Mouse (Mus musculus) CH12.LX (cell line): ENCODE results near the gene Clint1.

ENCODE experiments used
- CTCF ChIP-seq, 2 experiments: IDR thresholded peaks in 1 of 2; conservative IDR thresholded peaks in 1 of 2; 2 replicates each; pipeline ENCODE4 v1.5.1; 2011 to 2012; ENCODE audit warnings: low read depth in 2 of 2, low read length in 2 of 2, improper control_type of control experiment in 1 of 2, inconsistent platforms in 1 of 2, mild to moderate bottlenecking in 1 of 2, moderate library complexity in 1 of 2
- E2F4 ChIP-seq: IDR thresholded peaks from 2 replicates; pipeline ENCODE4 v1.6.1; 2011; ENCODE audit warnings: low read depth, low read length, improper control_type of control experiment; ENCODE audit not compliant: insufficient replicate concordance
- JUN ChIP-seq: IDR thresholded peaks from 2 replicates; pipeline ENCODE4 v1.6.1; 2011; ENCODE audit warnings: low read depth, mild to moderate bottlenecking, low read length, improper control_type of control experiment, moderate library complexity; ENCODE audit not compliant: insufficient read depth
- JUND ChIP-seq: conservative IDR thresholded peaks from 2 replicates; pipeline ENCODE4 v1.6.1; 2011; ENCODE audit warnings: low read depth, low read length, improper control_type of control experiment
- MAFK ChIP-seq: IDR thresholded peaks from 2 replicates; pipeline ENCODE4 v1.6.1; 2011; ENCODE audit warnings: low read length, improper control_type of control experiment; ENCODE audit not compliant: insufficient replicate concordance
- POLR2A ChIP-seq: IDR thresholded peaks from 2 replicates; pipeline ENCODE4 v1.6.1; 2011; ENCODE audit warnings: low read depth, mild to moderate bottlenecking, improper control_type of control experiment, low read length

DNA sequence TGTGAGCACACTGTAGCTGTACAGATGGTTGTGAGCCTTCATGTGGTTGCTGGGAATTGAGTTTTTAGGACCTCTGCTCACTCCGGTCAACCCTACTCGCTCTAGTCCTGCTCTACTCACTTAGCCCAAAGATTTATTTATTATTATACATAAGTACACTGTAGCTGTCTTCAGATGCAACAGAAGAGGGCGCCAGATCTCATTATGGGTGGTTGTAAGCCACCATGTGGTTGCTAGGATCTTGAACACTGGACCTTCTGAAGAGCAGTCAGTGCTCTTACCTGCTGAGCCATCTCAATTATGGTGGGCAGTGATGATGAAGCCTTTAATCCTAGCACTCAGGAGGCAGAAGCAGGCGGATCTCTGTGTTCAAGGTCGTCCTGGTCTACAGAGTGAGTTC, 108.2 kb downstream of the Clint1 start:
- TF ChIP-seq JUND = no peak
- no peak for TF ChIP-seq MAFK
- peak in 1 of 2 experiments; percentile 61; a peak in 3 of 4 replicates for TF ChIP-seq CTCF (conservative IDR thresholded peaks at IDR 0.05 in 1 of 2, IDR thresholded peaks at IDR 0.05 in 1 of 2; ENCODE audit: low read depth in 2 of 2, low read length in 2 of 2)
- no peak for TF ChIP-seq JUN
- no peak for TF ChIP-seq POLR2A
- no peak for TF ChIP-seq E2F4
